Mouse (Mus musculus): ENCODE measurements around the gene Six5.

Six5 gene

DNA sequence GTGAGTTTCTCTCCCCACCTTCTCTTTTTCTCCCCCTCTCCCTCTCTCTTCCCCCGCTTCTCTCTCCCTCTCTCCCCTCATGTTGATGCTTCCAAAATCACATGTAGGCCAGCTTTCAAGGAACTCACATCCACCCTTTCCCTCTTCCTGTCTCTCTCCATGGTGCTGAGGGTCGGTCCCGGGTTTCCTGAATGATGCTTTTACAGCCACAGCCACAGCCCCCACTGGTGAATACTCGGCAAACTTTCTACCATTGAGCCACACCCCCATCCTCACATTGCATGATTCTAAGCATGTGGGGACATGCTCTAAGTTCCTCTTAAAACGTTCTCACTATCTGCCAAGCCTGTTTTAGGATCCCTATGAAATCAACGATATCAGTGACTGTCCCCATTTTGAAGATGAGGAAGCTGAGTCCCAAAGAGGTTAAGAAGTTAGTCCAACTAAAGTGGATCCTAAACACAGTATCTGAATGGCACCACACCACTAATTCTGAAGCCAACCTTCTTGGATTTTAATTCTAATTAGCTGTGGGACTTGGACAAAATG is 53.2 kb downstream of the Six5 start:
- DNase-seq (ENCODE audit: low spot score in 2 of 2) = no peak

All from urinary bladder, postnatal 36 days (tissue).